Mouse (Mus musculus): Measurements from ENCODE around the gene Dapp1. TPM values are rescaled to one million over a fixed set of nuclear protein-coding genes. Genes with fewer than 3 reads are reported as not detected.
A peak's percentile ranks its signal among the peaks of the same experiment; 100 is the strongest.
"Not testable (repeated sequence)": the region's sequence is repeated elsewhere in the genome, so short reads cannot be mapped to it uniquely, and the experiment has no call there.

The Dapp1 gene
- polyA plus RNA-seq, 1 experiment from 2014 or later = 8.1 TPM

GRCm38 (mm10) chr3:137954256-137954916 is 27.0 kb downstream of the Dapp1 start:
- TF ChIP-seq CTCF (IDR thresholded peaks at IDR 0.05; ENCODE audit: low read depth) = no peak
- WGBS = 70% methylated on average over 23 of the region's 23 CpGs
- DNase-seq (ENCODE audit: low spot score) = no peak

GRCm38 (mm10) chr3:137952914-137953880 is 28.1 kb downstream of the Dapp1 start:
- TF ChIP-seq CTCF (IDR thresholded peaks at IDR 0.05; ENCODE audit: low read depth) = no peak
- WGBS = 64% methylated on average over 14 of the region's 14 CpGs
- ATAC-seq (replicated peaks; ENCODE audit: low FRiP score, low read depth) = no peak; the same call in 1 of the 2 replicates

More at GRCm38 (mm10) chr3:137954256-137954916, 27.0 kb downstream of the Dapp1 start:
- Histone ChIP-seq H3K4me2 (ENCODE audit: low read length) (no peak overlapping the region), H3K9me3 (replicated peaks; ENCODE audit: low read length) (no peaks in the 10 kb centered on the region), H3K36me3 (ENCODE audit: insufficient read depth, low read length) (no peaks in the 10 kb centered on the region), H3K4me1 (replicated peaks; ENCODE audit: insufficient read depth, low read length) (0 out of 2 replicates have a peak, but pooled peaks cover 5% of the 10 kb centered on the region), H3K27me3 (ENCODE audit: insufficient read depth, low read length) (no peaks in the 10 kb centered on the region), H3K27ac (no peak overlapping the region), H3K4me3 (replicated peaks; ENCODE audit: low read depth, low read length) (no peak overlapping the region), H3K9ac (ENCODE audit: low read depth, low read length) (no peak overlapping the region)
- no peak for ATAC-seq (replicated peaks; ENCODE audit: low FRiP score, low read depth)

GRCm38 (mm10) chr3:137952225-137952913 is 29.0 kb downstream of the Dapp1 start:
- Histone ChIP-seq H3K4me2 (ENCODE audit: low read length) (no peak overlapping the region), H3K4me3 (replicated peaks; ENCODE audit: low read depth, low read length) (no peak overlapping the region), H3K27ac (0 out of 2 replicates have a peak overlapping the region, but pooled peaks have one; percentile 42), H3K4me1 (replicated peaks; ENCODE audit: insufficient read depth, low read length) (0 out of 2 replicates have a peak, but pooled peaks cover 5% of the 10 kb centered on the region), H3K27me3 (ENCODE audit: insufficient read depth, low read length) (no peaks in the 10 kb centered on the region), H3K36me3 (ENCODE audit: insufficient read depth, low read length) (no peaks in the 10 kb centered on the region), H3K9me3 (replicated peaks; ENCODE audit: low read length) (no peaks in the 10 kb centered on the region), H3K9ac (ENCODE audit: low read depth, low read length) (no peak overlapping the region)
- DNase-seq (ENCODE audit: low spot score) (peak; percentile 53), ATAC-seq (replicated peaks; ENCODE audit: low FRiP score, low read depth) (peak; percentile 79; the same call in 1 of the 2 replicates)
- WGBS = 52% methylated on average over 4 of the region's 4 CpGs
- TF ChIP-seq CTCF (IDR thresholded peaks at IDR 0.05; ENCODE audit: low read depth) = no peak

More at GRCm38 (mm10) chr3:137952914-137953880, 28.1 kb downstream of the Dapp1 start:
- 0 out of 2 replicates have a peak, but pooled peaks cover 5% of the 10 kb centered on the region for H3K4me1 ChIP-seq (replicated peaks; ENCODE audit: insufficient read depth, low read length)
- no peaks in the 10 kb centered on the region for H3K36me3 ChIP-seq (ENCODE audit: insufficient read depth, low read length)
- H3K4me2 ChIP-seq (ENCODE audit: low read length) = no peak overlapping the region
- no peaks in the 10 kb centered on the region for H3K27me3 ChIP-seq (ENCODE audit: insufficient read depth, low read length)
- no peak overlapping the region for H3K27ac ChIP-seq
- H3K9me3 ChIP-seq (replicated peaks; ENCODE audit: low read length) = no peaks in the 10 kb centered on the region
- H3K4me3 ChIP-seq (replicated peaks; ENCODE audit: low read depth, low read length) = no peak overlapping the region
- DNase-seq (ENCODE audit: low spot score) = peak; percentile 60
- no peak overlapping the region for H3K9ac ChIP-seq (ENCODE audit: low read depth, low read length)

- no peak for TF ChIP-seq CTCF (IDR thresholded peaks at IDR 0.05; ENCODE audit: low read depth)
- Histone ChIP-seq H3K9ac (ENCODE audit: low read depth, low read length) (no peak overlapping the region), H3K27me3 (ENCODE audit: insufficient read depth, low read length) (no peaks in the 10 kb centered on the region), H3K9me3 (replicated peaks; ENCODE audit: low read length) (no peaks in the 10 kb centered on the region), H3K4me2 (ENCODE audit: low read length) (no peak overlapping the region), H3K4me1 (replicated peaks; ENCODE audit: insufficient read depth, low read length) (0 out of 2 replicates have a peak, but pooled peaks cover 5% of the 10 kb centered on the region), H3K27ac (peak overlapping the region; percentile 42; the same call in 1 of the 2 replicates), H3K36me3 (ENCODE audit: insufficient read depth, low read length) (no peaks in the 10 kb centered on the region), H3K4me3 (replicated peaks; ENCODE audit: low read depth, low read length) (no peak overlapping the region)
- DNase-seq (ENCODE audit: low spot score) = no peak
- WGBS = 40% methylated on average over 7 of the region's 7 CpGs
- ATAC-seq (replicated peaks; ENCODE audit: low FRiP score, low read depth) = peak; percentile 33; the same call in 1 of the 2 replicates
Observed at GRCm38 (mm10) chr3:137951819-137952218, 29.5 kb downstream of the Dapp1 start.

GRCm38 (mm10) chr3:137951302-137951701 is 30.0 kb downstream of the Dapp1 start:
- not testable (repeated sequence) for H3K4me1 ChIP-seq (replicated peaks; ENCODE audit: insufficient read depth, low read length); H3K4me2 ChIP-seq (ENCODE audit: low read length); ATAC-seq (replicated peaks; ENCODE audit: low FRiP score, low read depth); H3K9me3 ChIP-seq (replicated peaks; ENCODE audit: low read length); H3K27me3 ChIP-seq (ENCODE audit: insufficient read depth, low read length); H3K27ac ChIP-seq; DNase-seq (ENCODE audit: low spot score); H3K36me3 ChIP-seq (ENCODE audit: insufficient read depth, low read length); H3K9ac ChIP-seq (ENCODE audit: low read depth, low read length); H3K4me3 ChIP-seq (replicated peaks; ENCODE audit: low read depth, low read length)
- WGBS = 87% methylated on average over 3 of the region's 3 CpGs

Data from kidney, postnatal 0 days (tissue).